Mouse (Mus musculus): ENCODE measurements around the gene Mgll.

DNA sequence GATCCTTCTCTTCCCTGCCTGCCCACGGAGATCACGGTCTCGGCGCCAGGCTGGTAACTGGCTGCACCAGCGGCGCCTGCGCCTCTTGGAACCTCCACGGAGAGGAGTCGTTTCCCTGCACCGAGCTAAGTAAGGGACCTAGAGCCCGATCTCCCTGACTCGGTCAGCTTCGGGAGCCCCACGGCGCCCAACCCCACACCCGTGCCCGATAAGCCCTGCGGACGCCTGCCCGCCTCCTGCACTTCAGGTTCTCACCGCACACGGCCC is 117.2 kb downstream of the Mgll start:
- no peak for TF ChIP-seq CTCF (IDR thresholded peaks at IDR 0.05; ENCODE audit: borderline replicate concordance, insufficient read depth, low read length)
- TF ChIP-seq POLR2A (IDR thresholded peaks at IDR 0.05; ENCODE audit: low read depth, low read length) = no peak
